ENCODE assay signal across 26 mouse cellular contexts in genomic region chr4:34157818-34158511, GRCm38 (mm10).
"Had no signal": no experiment of that assay in that cellular context is flagged by ENCODE, and none has a peak within 500 bp of the region (broad histone marks: within the 10 kb centered on the region; RNA-seq: fewer than 3 reads in every experiment).

No protein-coding gene starts in this region.

- DNase-seq: gastrocnemius, adult 2 months; gastrocnemius, postnatal 10 days; gastrocnemius, postnatal 25 days; heart, adult 18-20 months; heart, postnatal 10 days; heart, postnatal 4 days; kidney, adult 11 months; kidney, adult 2 months; kidney, adult 9 months; kidney, postnatal 14 days; kidney, postnatal 36 days; layer of hippocampus, adult 9-11 months; layer of hippocampus, postnatal 36 days; left cerebral cortex, postnatal 4 days had no signal

- H3K27me3 ChIP-seq: heart, embryonic 12.5 days; hindbrain, embryonic 12.5 days; kidney, embryonic 15.5 days; limb, embryonic 13.5 days; limb, embryonic 15.5 days; liver, embryonic 12.5 days had no signal

- H3K27ac ChIP-seq: gastrocnemius, adult 2 months; heart, embryonic 10.5 days; hindbrain, embryonic 10.5 days; hindbrain, embryonic 12.5 days; hindbrain, embryonic 14.5 days; kidney, embryonic 15.5 days; kidney, postnatal 0 days; limb, embryonic 13.5 days; limb, embryonic 15.5 days; liver, embryonic 12.5 days had no signal

- H3K9ac ChIP-seq: heart, embryonic 12.5 days; hindbrain, embryonic 12.5 days; hindbrain, embryonic 14.5 days; kidney, embryonic 15.5 days; limb, embryonic 13.5 days; limb, embryonic 15.5 days; liver, embryonic 12.5 days had no signal

- H3K36me3 ChIP-seq: heart, embryonic 10.5 days; heart, embryonic 12.5 days; hindbrain, embryonic 10.5 days; hindbrain, embryonic 12.5 days; kidney, embryonic 15.5 days; limb, embryonic 13.5 days; limb, embryonic 15.5 days; liver, embryonic 12.5 days had no signal

- H3K4me3 ChIP-seq: gastrocnemius, adult 2 months; heart, embryonic 10.5 days; heart, embryonic 12.5 days; hindbrain, embryonic 10.5 days; hindbrain, embryonic 12.5 days; kidney, embryonic 15.5 days; limb, embryonic 13.5 days; limb, embryonic 15.5 days; liver, embryonic 12.5 days had no signal

- ATAC-seq: hindbrain, embryonic 16.5 days; inflammation-experienced regulatory T-cells, adult 6 months; liver, embryonic 12.5 days had no signal

- H3K9me3 ChIP-seq: heart, embryonic 10.5 days; heart, embryonic 12.5 days; hindbrain, embryonic 10.5 days; hindbrain, embryonic 12.5 days; kidney, embryonic 15.5 days; limb, embryonic 13.5 days; limb, embryonic 15.5 days; liver, embryonic 12.5 days had no signal

- H3K4me2 ChIP-seq: heart, embryonic 12.5 days; hindbrain, embryonic 12.5 days; hindbrain, embryonic 14.5 days; kidney, embryonic 15.5 days; limb, embryonic 13.5 days; limb, embryonic 15.5 days; liver, embryonic 12.5 days had no signal

- H3K4me1 ChIP-seq: heart, embryonic 10.5 days; heart, embryonic 12.5 days; hindbrain, embryonic 10.5 days; hindbrain, embryonic 12.5 days; kidney, embryonic 15.5 days; limb, embryonic 13.5 days; limb, embryonic 15.5 days; liver, embryonic 12.5 days had no signal
